Mouse (Mus musculus) intestine, embryonic 16.5 days (tissue): ENCODE measurements around the gene Dgki. TPM values are rescaled to one million over a fixed set of nuclear protein-coding genes. Genes with fewer than 3 reads are reported as not detected.

Source experiments
- ATAC-seq: fragments of 200-750 bp; cut with Nextera tagmentation; 2 replicates; pipeline ENCODE4 v1.8.0; 2017; ENCODE audit warnings: moderate TSS enrichment, moderate library complexity
- H3K27ac ChIP-seq: fragments of 300-500 bp; sonication (generic); 2 replicates; pipeline ENCODE4 v1.5.1; 2014; ENCODE audit warnings: mild to moderate bottlenecking, low read length
- H3K27me3 ChIP-seq: fragments of 300-500 bp; sonication (generic); replicated peaks from 2 replicates; pipeline ENCODE4 v1.6.1; 2014; ENCODE audit warnings: low read length, control low read depth, mixed read lengths; ENCODE audit not compliant: control insufficient read depth, insufficient read depth
- H3K36me3 ChIP-seq: fragments of 300-500 bp; sonication (generic); 2 replicates; pipeline ENCODE4 v1.6.1; 2014; ENCODE audit warnings: low read length, control low read depth; ENCODE audit not compliant: control insufficient read depth, insufficient read depth
- H3K4me1 ChIP-seq: fragments of 300-500 bp; sonication (generic); 2 replicates; pipeline ENCODE4 v1.6.1; 2014; ENCODE audit warnings: low read length, control low read depth, mixed read lengths; ENCODE audit not compliant: control insufficient read depth, insufficient read depth
- H3K4me2 ChIP-seq: fragments of 300-500 bp; sonication (generic); 2 replicates; pipeline ENCODE4 v1.6.1; 2014; ENCODE audit warnings: low read depth, low read length, control low read depth
- H3K4me3 ChIP-seq: fragments of 300-500 bp; sonication (generic); 2 replicates; pipeline ENCODE4 v1.5.1; 2014; ENCODE audit warnings: mild to moderate bottlenecking, low read length
- H3K9ac ChIP-seq: fragments of 300-500 bp; sonication (generic); 2 replicates; pipeline ENCODE4 v1.6.1; 2014; ENCODE audit warnings: low read depth, low read length
- H3K9me3 ChIP-seq: fragments of 300-500 bp; sonication (generic); 2 replicates; pipeline ENCODE4 v1.6.1; 2016; ENCODE audit warnings: low read length, control low read depth; ENCODE audit not compliant: control insufficient read depth
- WGBS: fragments of 180-500 bp; shearing (Covaris S2); extraction: QIAGEN DNeasy Blood & Tissue Kit; methylation state at CpG from one replicate; pipeline ENCODE4 v1.1.7; 2014; 5-methylcytosine and 5-hydroxymethylcytosine counted together
- polyA plus RNA-seq: library from polyadenylated mRNA; unstranded; fragments of >200 nt; fragmentation: Nextera tagmentation; extraction: Ambion mirVana; gene quantifications from 2 replicates; pipeline ENCODE4 v1.2.1, GENCODE M21; 2015

Dgki gene
- polyA plus RNA-seq, 1 experiment from 2014 or later: 0.38 TPM

- Histone ChIP-seq H3K27me3 (no peaks in the 10 kb centered on the region), H3K9me3 (no peaks in the 10 kb centered on the region), H3K4me1 (no peaks in the 10 kb centered on the region), H3K36me3 (no peaks in the 10 kb centered on the region), H3K9ac (no peak overlapping the region), H3K4me2 (no peak overlapping the region), H3K4me3 (no peak overlapping the region), H3K27ac (no peak overlapping the region)
- no peak for ATAC-seq
- 79% methylated on average over 3 of the region's 3 CpGs for WGBS
Measured at GRCm38 (mm10) chr6:37199502-37199901, 100.5 kb downstream of the Dgki start.

GRCm38 (mm10) chr6:37197745-37198144 is 102.2 kb downstream of the Dgki start:
- no peaks in the 10 kb centered on the region for H3K9me3 ChIP-seq
- WGBS: 47% methylated on average over 13 of the region's 13 CpGs
- no peak for ATAC-seq

DNA sequence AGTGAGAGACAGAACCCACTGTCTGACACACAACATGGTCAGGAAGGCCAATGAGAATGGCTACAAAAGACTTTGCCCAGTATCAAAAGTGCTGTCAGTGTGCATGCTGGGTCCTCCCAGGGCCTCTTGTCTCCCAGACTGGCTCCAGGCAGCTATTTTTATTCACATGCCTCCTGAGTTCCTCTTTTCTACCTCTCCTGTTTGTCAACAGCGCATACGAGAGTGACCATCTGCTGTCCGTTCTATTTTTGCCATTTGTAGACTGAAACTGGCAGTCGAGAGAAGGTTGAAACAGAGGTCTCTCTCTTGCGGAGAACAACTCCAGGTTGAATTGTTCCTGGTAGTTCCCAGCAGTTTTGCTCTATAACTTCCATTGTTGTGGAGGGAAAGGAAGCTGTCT is 103.1 kb downstream of the Dgki start:
- Histone ChIP-seq H3K9ac (no peak overlapping the region), H3K4me3 (no peak overlapping the region), H3K4me2 (no peak overlapping the region), H3K36me3 (no peaks in the 10 kb centered on the region), H3K27ac (no peak overlapping the region), H3K9me3 (no peaks in the 10 kb centered on the region), H3K4me1 (no peaks in the 10 kb centered on the region), H3K27me3 (no peaks in the 10 kb centered on the region)
- ATAC-seq: no peak
- WGBS: 86% methylated on average over 5 of the region's 5 CpGs

More at GRCm38 (mm10) chr6:37197745-37198144, 102.2 kb downstream of the Dgki start:
- no peaks in the 10 kb centered on the region for H3K36me3 ChIP-seq
- no peaks in the 10 kb centered on the region for H3K4me1 ChIP-seq
- no peak overlapping the region for H3K9ac ChIP-seq
- no peak overlapping the region for H3K4me2 ChIP-seq
- no peak overlapping the region for H3K27ac ChIP-seq
- no peak overlapping the region for H3K4me3 ChIP-seq
- H3K27me3 ChIP-seq: no peaks in the 10 kb centered on the region

DNA sequence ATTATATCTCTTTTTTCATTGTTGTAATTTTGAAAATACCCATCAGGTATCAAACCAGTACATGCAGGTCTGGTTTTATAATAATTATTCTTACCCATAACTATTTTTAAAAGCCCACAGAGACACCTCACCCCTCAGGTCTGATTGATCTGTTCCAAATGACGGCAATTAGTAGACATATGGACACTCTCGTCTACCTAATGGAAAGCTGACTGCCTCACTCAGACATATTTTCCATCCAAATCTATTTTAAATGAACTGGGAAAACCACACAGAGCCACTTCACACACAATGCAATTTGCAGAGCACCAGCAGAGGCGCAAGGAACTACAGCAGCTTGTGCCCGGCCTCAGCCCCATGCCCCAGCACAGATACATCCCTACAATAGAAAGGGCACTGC is 104.2 kb downstream of the Dgki start:
- WGBS: 83% methylated on average over 4 of the region's 4 CpGs
- Histone ChIP-seq H3K9ac (no peak overlapping the region), H3K27me3 (no peaks in the 10 kb centered on the region), H3K4me3 (no peak overlapping the region), H3K4me1 (no peaks in the 10 kb centered on the region), H3K9me3 (no peaks in the 10 kb centered on the region), H3K4me2 (no peak overlapping the region), H3K36me3 (no peaks in the 10 kb centered on the region), H3K27ac (no peak overlapping the region)
- no peak for ATAC-seq

DNA sequence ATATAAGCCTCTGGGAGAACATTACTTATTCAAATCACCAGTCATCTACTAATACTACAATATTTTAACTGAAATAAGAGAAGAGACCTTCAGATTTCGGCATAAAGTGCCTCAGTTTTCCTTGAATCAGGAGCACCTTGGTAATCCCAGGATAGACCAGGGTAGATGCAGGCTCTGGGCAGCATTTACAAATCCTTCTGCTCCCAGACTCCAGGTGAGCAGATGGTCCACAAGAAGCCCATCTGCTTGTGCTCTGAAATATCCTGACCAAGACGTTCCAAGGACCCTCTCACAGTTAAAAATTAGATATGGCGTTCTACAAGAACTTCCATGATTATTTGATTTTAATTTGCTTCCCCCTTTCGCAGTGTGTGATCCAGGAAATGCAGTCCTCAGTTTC is 118.0 kb downstream of the Dgki start:
- Histone ChIP-seq H3K4me2 (no peak overlapping the region), H3K27me3 (no peaks in the 10 kb centered on the region), H3K4me3 (no peak overlapping the region), H3K4me1 (no peaks in the 10 kb centered on the region), H3K36me3 (no peaks in the 10 kb centered on the region), H3K9me3 (no peaks in the 10 kb centered on the region), H3K27ac (no peak overlapping the region), H3K9ac (no peak overlapping the region)
- no peak for ATAC-seq
- WGBS: 88% methylated on average over 4 of the region's 4 CpGs

- Histone ChIP-seq H3K4me1 (no peaks in the 10 kb centered on the region), H3K4me3 (no peak overlapping the region), H3K27ac (no peak overlapping the region), H3K27me3 (no peaks in the 10 kb centered on the region), H3K9me3 (0 out of 2 replicates have a peak, but pooled peaks cover 3% of the 10 kb centered on the region), H3K4me2 (no peak overlapping the region), H3K36me3 (no peaks in the 10 kb centered on the region), H3K9ac (no peak overlapping the region)
- WGBS: 69% methylated on average over 12 of the region's 12 CpGs
- no peak for ATAC-seq
Measured at GRCm38 (mm10) chr6:37171149-37171832, 128.7 kb downstream of the Dgki start.

DNA sequence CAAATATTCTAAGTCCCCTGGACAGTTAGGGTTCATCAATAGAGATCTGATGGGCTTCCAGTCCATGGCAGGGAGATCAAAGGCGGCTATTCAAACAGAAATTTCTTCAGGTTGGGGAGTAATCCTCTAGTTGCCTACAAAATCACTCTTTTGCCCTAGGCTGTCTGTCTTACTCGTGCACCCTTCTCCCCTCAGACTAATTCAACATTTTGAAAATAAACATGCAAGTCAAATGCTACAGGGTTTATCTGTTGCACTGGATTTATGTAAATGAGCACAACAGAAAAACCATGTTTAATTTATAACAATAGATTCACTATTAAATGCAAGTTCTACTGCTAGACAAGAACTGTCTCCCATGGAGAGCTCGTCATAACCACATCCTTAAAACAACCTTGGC is 141.1 kb downstream of the Dgki start:
- 65% methylated on average over 3 of the region's 3 CpGs for WGBS
- Histone ChIP-seq H3K4me3 (no peak overlapping the region), H3K4me1 (no peaks in the 10 kb centered on the region), H3K27ac (no peak overlapping the region), H3K9ac (no peak overlapping the region), H3K4me2 (no peak overlapping the region), H3K9me3 (no peaks in the 10 kb centered on the region), H3K27me3 (no peaks in the 10 kb centered on the region), H3K36me3 (no peaks in the 10 kb centered on the region)
- no peak for ATAC-seq

- no peak overlapping the region for H3K4me2 ChIP-seq
- H3K9me3 ChIP-seq: no peaks in the 10 kb centered on the region
- no peaks in the 10 kb centered on the region for H3K36me3 ChIP-seq
- no peaks in the 10 kb centered on the region for H3K4me1 ChIP-seq
- 88% methylated on average over 1 of the region's 1 CpGs for WGBS
- no peak for ATAC-seq
- no peak overlapping the region for H3K9ac ChIP-seq
- no peak overlapping the region for H3K4me3 ChIP-seq
- no peaks in the 10 kb centered on the region for H3K27me3 ChIP-seq
- H3K27ac ChIP-seq: no peak overlapping the region
Measured at GRCm38 (mm10) chr6:37154051-37154450, 145.9 kb downstream of the Dgki start.

- H3K27ac ChIP-seq: no peak overlapping the region
- ATAC-seq: no peak
- H3K9ac ChIP-seq: no peak overlapping the region
- H3K36me3 ChIP-seq: no peaks in the 10 kb centered on the region
- no peaks in the 10 kb centered on the region for H3K9me3 ChIP-seq
- H3K4me1 ChIP-seq: no peaks in the 10 kb centered on the region
- no peak overlapping the region for H3K4me2 ChIP-seq
- no peak overlapping the region for H3K4me3 ChIP-seq
- no peaks in the 10 kb centered on the region for H3K27me3 ChIP-seq
- WGBS: 83% methylated on average over 2 of the region's 2 CpGs
Measured at GRCm38 (mm10) chr6:37150483-37150882, 149.5 kb downstream of the Dgki start.

DNA sequence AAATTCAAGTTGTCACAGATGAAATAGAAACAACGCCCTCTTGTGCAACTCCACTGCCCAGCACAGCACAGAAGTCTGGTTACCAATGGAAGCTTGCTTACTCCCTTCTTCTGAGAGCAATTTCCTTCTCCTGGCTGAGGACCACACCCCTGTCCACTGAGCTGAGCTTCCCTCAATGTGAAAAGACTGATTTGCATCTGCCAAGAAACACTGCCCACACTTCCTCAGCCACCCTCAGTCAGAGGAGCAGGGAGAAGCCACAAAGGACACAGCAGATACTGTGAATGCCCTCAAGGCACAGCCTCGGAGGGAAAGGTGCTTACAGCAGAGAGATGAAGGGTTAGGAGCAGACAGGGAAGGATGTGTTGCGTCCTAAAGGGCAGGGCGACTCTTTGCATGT is 149.9 kb downstream of the Dgki start:
- ATAC-seq: no peak
- 78% methylated on average over 4 of the region's 4 CpGs for WGBS
- Histone ChIP-seq H3K27me3 (no peaks in the 10 kb centered on the region), H3K27ac (no peak overlapping the region), H3K4me3 (no peak overlapping the region), H3K4me2 (no peak overlapping the region), H3K36me3 (no peaks in the 10 kb centered on the region), H3K9ac (no peak overlapping the region), H3K4me1 (no peaks in the 10 kb centered on the region), H3K9me3 (no peaks in the 10 kb centered on the region)
